In genomic region chr16:95728453-95729435, GRCm38 (mm10) we compare ENCODE assay signal across 8 mouse cellular contexts. TPM values are rescaled to one million over a fixed set of nuclear protein-coding genes. Genes with fewer than 3 reads are reported as not detected.
DNase-seq lines count a peak whose midpoint lies in the region; ATAC-seq lines count a peak whose summit lies in the region.

No protein-coding gene starts in this region.

- H3K27ac ChIP-seq in kidney, embryonic 14.5 days (ENCODE audit: low read depth, low read length), result no peak overlapping the region
- H3K27ac ChIP-seq in midbrain, embryonic 15.5 days, result no peak overlapping the region

- H3K4me1 ChIP-seq in kidney, embryonic 14.5 days (ENCODE audit: control insufficient read depth, insufficient read depth, low read length), result 0 out of 2 replicates have a peak, but pooled peaks cover 6% of the 10 kb centered on the region
- no peaks in the 10 kb centered on the region for H3K4me1 ChIP-seq in midbrain, embryonic 15.5 days

- no peak overlapping the region for H3K4me2 ChIP-seq in kidney, embryonic 14.5 days (replicated peaks; ENCODE audit: low read depth, low read length)
- H3K4me2 ChIP-seq in midbrain, embryonic 15.5 days, result no peak overlapping the region

- H3K27me3 ChIP-seq in kidney, embryonic 14.5 days (ENCODE audit: control insufficient read depth, insufficient read depth, low read length), result no peaks in the 10 kb centered on the region
- H3K27me3 ChIP-seq in midbrain, embryonic 15.5 days (replicated peaks), result no peaks in the 10 kb centered on the region

- peaks cover 4% of the 10 kb centered on the region; the same call in 1 of the 2 replicates for H3K9me3 ChIP-seq in kidney, embryonic 14.5 days (ENCODE audit: control insufficient read depth, low read length)
- H3K9me3 ChIP-seq in midbrain, embryonic 15.5 days, result no peaks in the 10 kb centered on the region

- no peak overlapping the region for H3K4me3 ChIP-seq in kidney, embryonic 14.5 days (ENCODE audit: low read length)
- no peak overlapping the region for H3K4me3 ChIP-seq in midbrain, embryonic 15.5 days

- peak; percentile 54 to 73 for DNase-seq in urinary bladder, postnatal 36 days (ENCODE audit: low spot score in 2 of 2)
- DNase-seq in urinary bladder, postnatal 10 days (ENCODE audit: low spot score), result no peak
- peak; percentile 46 for DNase-seq in embryo, embryonic 10.5 days (ENCODE audit: low spot score)
- DNase-seq in mesoderm, embryonic 11.5 days (ENCODE audit: low read depth, low spot score), result peak; percentile 66
- DNase-seq in cerebellum, adult 11-12 months, result no peak
- DNase-seq in thymus, postnatal 25 days, result no peak

- H3K9ac ChIP-seq in kidney, embryonic 14.5 days (ENCODE audit: low read depth, low read length), result no peak overlapping the region
- no peak overlapping the region for H3K9ac ChIP-seq in midbrain, embryonic 15.5 days

- peak; percentile 60; the same call in 1 of the 2 replicates for ATAC-seq in kidney, embryonic 14.5 days (ENCODE audit: low FRiP score, low TSS enrichment)
- no peak for ATAC-seq in midbrain, embryonic 15.5 days (replicated peaks)

- WGBS in kidney, embryonic 14.5 days, result 68% methylated on average over 10 of the region's 10 CpGs
- 75% methylated on average over 10 of the region's 10 CpGs for WGBS in midbrain, embryonic 15.5 days

- no peaks in the 10 kb centered on the region for H3K36me3 ChIP-seq in kidney, embryonic 14.5 days (ENCODE audit: control insufficient read depth, insufficient read depth, low read length)
- no peaks in the 10 kb centered on the region for H3K36me3 ChIP-seq in midbrain, embryonic 15.5 days (replicated peaks)

RNA-seq across cellular contexts. Expression of gene Ets2, which starts 26.9 kb away (rescaled TPM):
- 30.3 and 46.5 TPM in 2 replicates for polyA plus RNA-seq in kidney, embryonic 14.5 days (2014; fragmentation: Nextera tagmentation; extraction: Ambion mirVana)
- 18.0 TPM in 2 replicates for polyA plus RNA-seq in midbrain, embryonic 15.5 days (2015; fragmentation: Nextera tagmentation; extraction: Ambion mirVana)

Comparison
In these comparisons a context has a peak if more than half of its experiments do, and no peak if none do; other contexts are left out.
1. DNase-seq: peak in urinary bladder, postnatal 36 days (2 of 2), embryo, embryonic 10.5 days (single experiment) and mesoderm, embryonic 11.5 days (single experiment); none in urinary bladder, postnatal 10 days (single experiment), cerebellum, adult 11-12 months (single experiment) and thymus, postnatal 25 days (single experiment).